Mouse (Mus musculus): ENCODE measurements at regions not wholly inside any gene's neighbourhood (a gene's known extent, or its start where the extent isn't known, plus 50 kb on each side); places are given as distances from the start of the nearest gene placed in this dataset.

DNA sequence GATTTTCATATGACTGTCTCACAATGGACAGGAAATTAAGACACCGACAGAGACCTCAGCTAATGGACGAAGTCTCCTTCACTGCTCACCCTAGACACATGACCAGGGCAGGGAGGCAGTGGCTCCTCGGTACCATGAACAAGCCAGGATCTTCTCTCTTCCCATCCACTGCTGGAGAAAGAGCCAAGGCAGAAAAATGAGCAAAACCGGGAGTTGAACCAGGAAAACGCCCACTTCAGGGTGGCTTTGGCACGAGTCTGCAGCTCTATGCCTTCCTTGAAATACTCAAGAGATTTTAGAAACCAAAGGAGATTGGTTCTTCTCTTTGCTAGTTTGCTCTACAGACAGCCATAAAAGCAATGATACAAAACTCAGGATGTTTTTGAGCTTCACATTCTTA lies 172.3 kb downstream of the Drd1 start:
- Histone ChIP-seq H3ac (ENCODE audit: control insufficient read depth, insufficient read length) (no peak overlapping the region), H3K36me3 (ENCODE audit: control insufficient read depth, insufficient read depth) (no peaks in the 10 kb centered on the region), H3K27me3 (ENCODE audit: control insufficient read depth, insufficient read depth, insufficient read length) (no peaks in the 10 kb centered on the region), H3K79me2 (ENCODE audit: control insufficient read depth, insufficient read depth) (no peaks in the 10 kb centered on the region), H3K4me2 (ENCODE audit: low read depth) (no peak overlapping the region), H3K4me3 (no peak overlapping the region)
- TF ChIP-seq POLR2A (IDR thresholded peaks at IDR 0.05; ENCODE audit: insufficient read length, low read depth) (no peak), TCF12 (IDR thresholded peaks at IDR 0.05; ENCODE audit: insufficient read depth, poor library complexity, severe bottlenecking) (no peak), TCF3 (IDR thresholded peaks at IDR 0.05; ENCODE audit: insufficient read length, low read depth) (no peak), USF1 (IDR thresholded peaks at IDR 0.05; ENCODE audit: low read depth) (no peak), MYOD1 (IDR thresholded peaks at IDR 0.05; ENCODE audit: control insufficient read depth in 1 of 3, insufficient read length in 2 of 3, low read depth in 2 of 3) (no peak), MYOG (IDR thresholded peaks at IDR 0.05; ENCODE audit: control insufficient read depth in 1 of 3, insufficient read depth in 1 of 3, insufficient read length in 2 of 3, low read depth in 2 of 3) (no peak), POLR2AphosphoS2 (IDR thresholded peaks at IDR 0.05; ENCODE audit: insufficient read length, low read depth) (no peak), REST (IDR thresholded peaks at IDR 0.05; ENCODE audit: insufficient read depth, insufficient read length) (no peak), SRF (IDR thresholded peaks at IDR 0.05; ENCODE audit: control insufficient read depth, insufficient read length, low read depth) (no peak)

DNA sequence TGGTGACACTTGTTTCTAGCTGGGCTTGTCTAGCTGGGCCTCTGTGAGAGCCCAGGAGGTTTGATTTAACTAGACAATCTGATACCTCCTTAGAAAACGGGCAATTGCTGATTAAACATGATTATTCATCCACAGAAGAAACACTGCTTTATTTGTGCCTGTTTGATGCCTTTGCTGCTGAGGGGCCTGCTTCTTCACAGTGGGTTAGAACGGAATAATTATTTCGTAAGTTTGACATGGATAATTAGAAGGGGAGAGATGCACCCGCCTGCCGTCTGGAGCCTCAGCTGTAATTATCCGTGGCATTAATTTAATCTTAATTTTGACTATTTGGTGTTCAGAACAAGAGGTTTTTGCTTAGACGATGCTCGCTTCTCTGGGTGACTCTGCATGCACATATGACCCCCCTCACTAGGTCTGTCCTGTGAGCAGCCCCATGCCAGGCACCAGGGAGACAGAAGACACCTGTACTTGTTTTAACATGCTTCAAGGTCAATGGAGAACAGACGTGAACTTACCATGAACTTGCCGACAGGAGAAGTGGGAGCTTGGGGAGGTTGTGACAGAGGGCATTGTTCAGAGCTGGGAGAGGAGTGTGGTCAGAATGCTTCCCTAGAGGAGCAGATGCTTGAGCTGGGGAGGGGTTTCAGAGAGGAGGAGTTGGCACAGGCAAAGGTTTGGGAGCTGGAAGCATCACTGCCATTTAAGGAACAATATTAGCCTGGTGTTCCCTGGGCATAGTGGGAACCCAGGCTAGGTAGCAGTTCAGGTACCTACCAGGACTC lies 174.8 kb downstream of the Drd1 start:
- TF ChIP-seq CEBPB (IDR thresholded peaks at IDR 0.05; ENCODE audit: insufficient read depth, poor library complexity, severe bottlenecking) (no peak), MYOD1 (IDR thresholded peaks at IDR 0.05; ENCODE audit: control insufficient read depth in 1 of 3, insufficient read length in 2 of 3, low read depth in 2 of 3) (no peak), POLR2A (IDR thresholded peaks at IDR 0.05; ENCODE audit: insufficient read length, low read depth) (no peak), MYOG (IDR thresholded peaks at IDR 0.05; ENCODE audit: control insufficient read depth in 1 of 3, insufficient read depth in 1 of 3, insufficient read length in 2 of 3, low read depth in 2 of 3) (no peak), MAX (IDR thresholded peaks at IDR 0.05; ENCODE audit: low read depth) (no peak)
- H3K36me3 ChIP-seq (ENCODE audit: control insufficient read depth, insufficient read depth) = no peaks in the 10 kb centered on the region
- no peaks in the 10 kb centered on the region for H3K27me3 ChIP-seq (ENCODE audit: control insufficient read depth, insufficient read depth, insufficient read length)
- H3K4me2 ChIP-seq (ENCODE audit: low read depth) = no peak overlapping the region
- H3K4me3 ChIP-seq = no peak overlapping the region
- no peaks in the 10 kb centered on the region for H3K79me2 ChIP-seq (ENCODE audit: control insufficient read depth, insufficient read depth)
- H3ac ChIP-seq (ENCODE audit: control insufficient read depth, insufficient read length) = no peak overlapping the region

GRCm38 (mm10) chr13:53875546-53875945 lies 180.0 kb downstream of the Drd1 start:
- Histone ChIP-seq H3K27me3 (ENCODE audit: control insufficient read depth, insufficient read depth, insufficient read length) (no peaks in the 10 kb centered on the region), H3ac (ENCODE audit: control insufficient read depth, insufficient read length) (no peak overlapping the region), H3K4me3 (no peak overlapping the region), H3K79me2 (ENCODE audit: control insufficient read depth, insufficient read depth) (no peaks in the 10 kb centered on the region), H3K4me2 (ENCODE audit: low read depth) (no peak overlapping the region), H3K36me3 (ENCODE audit: control insufficient read depth, insufficient read depth) (no peaks in the 10 kb centered on the region)
- TF ChIP-seq TCF3 (IDR thresholded peaks at IDR 0.05; ENCODE audit: insufficient read length, low read depth) (no peak), TCF12 (IDR thresholded peaks at IDR 0.05; ENCODE audit: insufficient read depth, poor library complexity, severe bottlenecking) (no peak), MYOG (IDR thresholded peaks at IDR 0.05; ENCODE audit: control insufficient read depth in 1 of 3, insufficient read depth in 1 of 3, insufficient read length in 2 of 3, low read depth in 2 of 3) (no peak), POLR2A (IDR thresholded peaks at IDR 0.05; ENCODE audit: insufficient read length, low read depth) (no peak), USF1 (IDR thresholded peaks at IDR 0.05; ENCODE audit: low read depth) (no peak), MAX (IDR thresholded peaks at IDR 0.05; ENCODE audit: low read depth) (no peak), POLR2AphosphoS2 (IDR thresholded peaks at IDR 0.05; ENCODE audit: insufficient read length, low read depth) (no peak), SRF (IDR thresholded peaks at IDR 0.05; ENCODE audit: control insufficient read depth, insufficient read length, low read depth) (no peak), E2F4 (IDR thresholded peaks at IDR 0.05; ENCODE audit: insufficient read depth) (no peak), REST (IDR thresholded peaks at IDR 0.05; ENCODE audit: insufficient read depth, insufficient read length) (no peak)

- no peaks in the 10 kb centered on the region for H3K36me3 ChIP-seq (ENCODE audit: control insufficient read depth, insufficient read depth)
Observed at GRCm38 (mm10) chr13:53865323-53865722, 190.2 kb downstream of the Drd1 start.

More at GRCm38 (mm10) chr13:53865323-53865722, 190.2 kb downstream of the Drd1 start:
- no peak overlapping the region for H3K4me3 ChIP-seq
- no peaks in the 10 kb centered on the region for H3K79me2 ChIP-seq (ENCODE audit: control insufficient read depth, insufficient read depth)
- no peak overlapping the region for H3ac ChIP-seq (ENCODE audit: control insufficient read depth, insufficient read length)
- H3K4me2 ChIP-seq (ENCODE audit: low read depth) = no peak overlapping the region
- H3K27me3 ChIP-seq (ENCODE audit: control insufficient read depth, insufficient read depth, insufficient read length) = no peaks in the 10 kb centered on the region
- TF ChIP-seq USF1 (IDR thresholded peaks at IDR 0.05; ENCODE audit: low read depth) = no peak
- no peak for TF ChIP-seq REST (IDR thresholded peaks at IDR 0.05; ENCODE audit: insufficient read depth, insufficient read length)
- no peak for TF ChIP-seq POLR2AphosphoS2 (IDR thresholded peaks at IDR 0.05; ENCODE audit: insufficient read length, low read depth)
- no peak for TF ChIP-seq SRF (IDR thresholded peaks at IDR 0.05; ENCODE audit: control insufficient read depth, insufficient read length, low read depth)
- no peak for TF ChIP-seq E2F4 (IDR thresholded peaks at IDR 0.05; ENCODE audit: insufficient read depth)
- no peak for TF ChIP-seq MYOG (IDR thresholded peaks at IDR 0.05; ENCODE audit: control insufficient read depth in 1 of 3, insufficient read depth in 1 of 3, insufficient read length in 2 of 3, low read depth in 2 of 3)
- no peak for TF ChIP-seq MYOD1 (IDR thresholded peaks at IDR 0.05; ENCODE audit: control insufficient read depth in 1 of 3, insufficient read length in 2 of 3, low read depth in 2 of 3)
- no peak for TF ChIP-seq CEBPB (IDR thresholded peaks at IDR 0.05; ENCODE audit: insufficient read depth, poor library complexity, severe bottlenecking)
- no peak for TF ChIP-seq MAX (IDR thresholded peaks at IDR 0.05; ENCODE audit: low read depth)
- no peak for TF ChIP-seq POLR2A (IDR thresholded peaks at IDR 0.05; ENCODE audit: insufficient read length, low read depth)
- TF ChIP-seq TCF3 (IDR thresholded peaks at IDR 0.05; ENCODE audit: insufficient read length, low read depth) = no peak
- no peak for TF ChIP-seq TCF12 (IDR thresholded peaks at IDR 0.05; ENCODE audit: insufficient read depth, poor library complexity, severe bottlenecking)

Measured in myocyte (in vitro differentiated cells).